Mouse (Mus musculus): ENCODE results near the gene Tsnaxip1.
A peak's percentile ranks its signal among the peaks of the same experiment; 100 is the strongest.

Tsnaxip1 gene

GRCm38 (mm10) chr8:105860143-105860981 lies 32.8 kb downstream of the Tsnaxip1 start, which contains the start of gene Nutf2:
Nutf2 (plus strand) TSS chr8:105860580.
- DNase-seq (ENCODE audit: low spot score in 2 of 2): peak; percentile 94 to 97

DNA sequence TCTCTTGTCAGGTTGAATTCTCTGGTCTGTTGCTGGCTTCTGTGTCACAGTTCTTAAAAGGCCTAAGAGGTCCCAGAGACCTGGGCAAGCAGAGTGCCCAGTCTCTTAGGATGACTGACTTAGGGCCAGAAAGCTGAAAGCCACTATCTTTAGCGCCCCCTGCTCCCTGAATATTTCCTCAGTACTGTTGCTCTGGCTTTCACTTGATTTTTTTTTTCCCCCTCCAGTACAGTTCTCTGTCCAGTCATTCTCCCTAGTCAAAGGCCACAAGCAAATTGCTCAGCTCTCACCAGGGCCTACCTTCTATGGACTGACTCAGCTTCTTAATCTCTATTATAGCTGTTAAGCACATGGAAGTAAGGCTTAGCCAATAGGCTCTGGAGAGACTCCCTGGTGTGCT lies 34.4 kb downstream of the Tsnaxip1 start:
- no peak for DNase-seq (ENCODE audit: low spot score in 2 of 2)

DNA sequence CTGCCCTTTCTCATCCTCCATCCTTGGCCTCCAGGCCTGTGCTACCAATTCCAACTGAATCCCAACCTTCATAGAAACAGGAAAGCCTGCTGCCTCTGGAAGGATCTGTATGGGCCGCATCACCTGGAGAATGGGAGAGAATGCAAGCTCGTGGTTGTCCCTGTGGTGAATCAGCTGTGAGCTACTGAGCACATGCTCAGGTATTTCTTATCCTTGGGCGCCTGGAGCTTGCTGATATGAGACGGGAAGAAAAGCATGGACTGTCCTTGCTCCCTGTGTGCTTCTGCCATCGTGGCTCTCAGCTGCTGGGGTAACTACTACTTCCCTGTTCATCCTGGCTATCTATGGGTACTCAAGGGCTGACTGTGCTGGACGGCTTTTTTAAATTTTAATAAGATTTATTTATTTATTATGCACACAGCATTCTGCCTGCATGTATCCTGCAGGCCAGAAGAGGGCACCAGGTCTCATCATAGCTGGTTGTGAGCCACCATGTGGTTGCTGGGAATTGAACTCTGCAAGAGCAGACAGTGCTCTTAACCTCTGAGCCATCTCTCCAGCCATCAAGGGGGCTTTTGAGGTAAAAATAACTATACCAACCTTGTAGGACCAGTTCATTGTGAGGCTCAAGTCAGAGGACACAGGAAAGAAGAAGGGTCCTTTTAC lies 39.0 kb downstream of the Tsnaxip1 start:
- DNase-seq (ENCODE audit: low spot score in 2 of 2): no peak

DNA sequence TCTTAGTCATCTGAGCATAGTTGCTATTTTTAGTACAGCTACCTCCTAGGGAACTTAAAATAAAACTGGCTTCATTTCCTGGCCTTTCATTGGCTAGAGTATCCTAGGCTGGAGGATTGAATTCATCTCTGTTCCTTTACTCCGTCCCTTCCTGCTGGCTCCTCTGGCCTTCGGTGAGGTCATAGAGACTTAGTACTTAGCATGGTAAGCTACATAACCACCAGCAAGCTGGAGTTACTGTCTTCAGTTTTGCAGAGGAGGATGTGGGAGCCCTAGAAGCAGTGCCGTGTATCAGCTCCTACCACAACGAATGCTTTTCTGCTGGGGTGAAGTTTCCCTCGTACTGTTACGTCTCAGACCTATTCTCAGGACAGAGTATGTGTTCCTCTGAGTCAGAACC lies 46.8 kb downstream of the Tsnaxip1 start:
- DNase-seq (ENCODE audit: low spot score in 2 of 2): no peak

DNA sequence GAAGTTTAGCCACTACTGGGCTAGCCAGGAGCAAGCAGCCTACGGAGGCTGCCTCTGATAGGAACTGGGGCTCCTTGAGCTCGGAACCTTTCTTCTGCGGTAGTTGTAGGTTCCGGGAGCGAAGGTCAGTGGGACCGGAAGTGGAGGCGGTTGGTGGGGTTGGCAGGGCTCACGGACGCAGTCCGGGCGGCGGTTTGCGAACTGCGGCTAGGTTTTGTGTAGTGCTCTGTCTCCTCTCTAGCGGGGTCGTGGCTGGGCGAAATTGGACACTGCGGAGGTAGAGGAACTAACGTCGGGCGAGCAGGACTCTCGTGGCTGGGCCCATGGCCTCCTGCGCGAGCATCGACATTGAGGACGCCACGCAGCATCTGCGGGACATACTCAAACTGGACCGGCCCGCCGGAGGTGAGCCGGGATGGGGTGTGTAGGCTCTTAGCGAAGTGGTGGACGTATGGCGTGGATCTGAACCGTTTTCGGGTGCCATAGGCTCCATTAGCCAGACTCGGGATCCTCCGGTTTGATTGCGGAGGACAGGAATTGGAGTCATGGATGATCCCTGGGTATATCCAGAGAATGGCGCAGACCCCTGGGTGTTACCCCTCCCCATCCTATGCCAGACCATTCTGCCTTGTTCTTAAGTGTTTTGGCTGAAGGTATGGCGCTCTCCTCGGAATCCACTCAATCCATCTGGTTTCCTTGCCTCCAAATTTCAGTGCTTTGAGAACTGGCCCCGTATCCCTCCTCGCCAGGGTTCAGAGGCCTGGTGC lies 53.4 kb downstream of the Tsnaxip1 start, which contains the start of gene Edc4:
TSS of gene Edc4 (plus strand) at position 128 of the 767 bp plus-strand sequence.
- peak; percentile 80 to 82 for DNase-seq (ENCODE audit: low spot score in 2 of 2)

- DNase-seq (ENCODE audit: low spot score in 2 of 2): no peak
Measured at GRCm38 (mm10) chr8:105889756-105890465, 62.4 kb downstream of the Tsnaxip1 start.

- no peak for DNase-seq (ENCODE audit: low spot score in 2 of 2)
Measured at GRCm38 (mm10) chr8:105890870-105891269, 63.3 kb downstream of the Tsnaxip1 start.

DNA sequence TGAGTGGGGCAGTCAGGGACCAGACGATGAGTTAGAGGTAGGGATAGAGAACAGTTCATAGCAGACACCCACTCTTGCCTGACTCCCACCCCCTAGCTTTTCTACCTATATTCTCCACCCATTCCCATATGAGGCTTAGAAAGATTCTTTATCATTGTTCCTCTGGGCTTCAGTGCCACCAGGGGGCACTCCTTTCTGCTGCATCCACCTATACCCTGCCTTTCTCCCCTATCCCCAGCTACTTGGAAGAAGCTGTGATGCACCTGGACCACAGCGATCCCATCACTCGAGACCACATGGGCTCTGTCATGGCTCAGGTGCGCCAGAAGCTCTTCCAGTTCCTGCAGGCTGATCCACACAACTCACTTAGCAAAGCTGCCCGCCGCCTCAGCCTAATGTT lies 64.9 kb downstream of the Tsnaxip1 start:
- DNase-seq (ENCODE audit: low spot score in 2 of 2): no peak

GRCm38 (mm10) chr8:105893339-105893738 lies 65.8 kb downstream of the Tsnaxip1 start, which contains the start of gene Nrn1l:
Nrn1l (plus strand) TSS chr8:105893567.
- DNase-seq (ENCODE audit: low spot score in 2 of 2): peak; percentile 71 to 78

Data from urinary bladder, postnatal 4 days (tissue).